Mouse (Mus musculus) liver, embryonic 13.5 days (tissue): ENCODE measurements at regions not wholly inside any gene's neighbourhood (a gene's known extent, or its start where the extent isn't known, plus 50 kb on each side); places are given as distances from the start of the nearest gene placed in this dataset.

Source experiments
- ATAC-seq: fragments of 200-750 bp; cut with Nextera tagmentation; 2 replicates; pipeline ENCODE4 v1.8.0; 2017; ENCODE audit warnings: low read depth, mild to moderate bottlenecking, moderate number of reproducible peaks, moderate library complexity
- DNase-seq: peaks from one replicate; pipeline ENCODE4 v3.0.0; 2022
- H3K27ac ChIP-seq: fragments of 300-500 bp; sonication (generic); 2 replicates; pipeline ENCODE4 v1.5.1; 2015; ENCODE audit warnings: moderate library complexity, mild to moderate bottlenecking, inconsistent platforms
- H3K27me3 ChIP-seq: fragments of 300-500 bp; sonication (generic); 2 replicates; pipeline ENCODE4 v1.6.1; 2015; ENCODE audit warnings: mild to moderate bottlenecking, inconsistent platforms
- H3K36me3 ChIP-seq: fragments of 300-500 bp; sonication (generic); 2 replicates; pipeline ENCODE4 v1.6.1; 2015; ENCODE audit warnings: mild to moderate bottlenecking, inconsistent platforms
- H3K4me1 ChIP-seq: fragments of 300-500 bp; sonication (generic); replicated peaks from 2 replicates; pipeline ENCODE4 v1.6.1; 2015; ENCODE audit warnings: inconsistent platforms
- H3K4me2 ChIP-seq: fragments of 300-500 bp; sonication (generic); 2 replicates; pipeline ENCODE4 v1.6.1; 2015; ENCODE audit warnings: inconsistent platforms, mild to moderate bottlenecking, moderate library complexity
- H3K4me3 ChIP-seq: fragments of 300-500 bp; sonication (generic); replicated peaks from 2 replicates; pipeline ENCODE4 v1.5.1; 2015; ENCODE audit warnings: mild to moderate bottlenecking, inconsistent platforms
- H3K9ac ChIP-seq: fragments of 300-500 bp; sonication (generic); 2 replicates; pipeline ENCODE4 v1.6.1; 2015; ENCODE audit warnings: mild to moderate bottlenecking, inconsistent platforms
- H3K9me3 ChIP-seq: fragments of 300-500 bp; sonication (generic); replicated peaks from 2 replicates; pipeline ENCODE4 v1.6.1; 2016; ENCODE audit warnings: inconsistent platforms
- WGBS: fragments of 180-500 bp; shearing (Covaris S2); methylation state at CpG from one replicate; pipeline ENCODE4 v1.1.7; 2015; ENCODE audit not compliant: insufficient replicate concordance; 5-methylcytosine and 5-hydroxymethylcytosine counted together

- DNase-seq (no peak), ATAC-seq (no peak)
- H3K9me3 ChIP-seq = no peaks in the 10 kb centered on the region
- H3K27me3 ChIP-seq = no peaks in the 10 kb centered on the region
- WGBS = 59% methylated on average over 3 of the region's 3 CpGs
- H3K36me3 ChIP-seq = no peaks in the 10 kb centered on the region
- H3K4me1 ChIP-seq = no peaks in the 10 kb centered on the region
- no peak overlapping the region for H3K4me2 ChIP-seq
- no peak overlapping the region for H3K9ac ChIP-seq
- no peak overlapping the region for H3K27ac ChIP-seq
- H3K4me3 ChIP-seq = no peak overlapping the region
These were observed 379.3 kb downstream of the Gm10295 start for GRCm38 (mm10) chr7:70972023-70972400.

- Histone ChIP-seq H3K4me3 (no peak overlapping the region), H3K4me1 (no peaks in the 10 kb centered on the region), H3K4me2 (no peak overlapping the region), H3K9ac (no peak overlapping the region), H3K9me3 (no peaks in the 10 kb centered on the region), H3K27ac (no peak overlapping the region), H3K27me3 (no peaks in the 10 kb centered on the region), H3K36me3 (no peaks in the 10 kb centered on the region)
- WGBS = 42% methylated on average over 6 of the region's 6 CpGs
- no peak for ATAC-seq
- no peak for DNase-seq
These were observed 379.8 kb downstream of the Gm10295 start for GRCm38 (mm10) chr7:70971323-70972022.

DNA sequence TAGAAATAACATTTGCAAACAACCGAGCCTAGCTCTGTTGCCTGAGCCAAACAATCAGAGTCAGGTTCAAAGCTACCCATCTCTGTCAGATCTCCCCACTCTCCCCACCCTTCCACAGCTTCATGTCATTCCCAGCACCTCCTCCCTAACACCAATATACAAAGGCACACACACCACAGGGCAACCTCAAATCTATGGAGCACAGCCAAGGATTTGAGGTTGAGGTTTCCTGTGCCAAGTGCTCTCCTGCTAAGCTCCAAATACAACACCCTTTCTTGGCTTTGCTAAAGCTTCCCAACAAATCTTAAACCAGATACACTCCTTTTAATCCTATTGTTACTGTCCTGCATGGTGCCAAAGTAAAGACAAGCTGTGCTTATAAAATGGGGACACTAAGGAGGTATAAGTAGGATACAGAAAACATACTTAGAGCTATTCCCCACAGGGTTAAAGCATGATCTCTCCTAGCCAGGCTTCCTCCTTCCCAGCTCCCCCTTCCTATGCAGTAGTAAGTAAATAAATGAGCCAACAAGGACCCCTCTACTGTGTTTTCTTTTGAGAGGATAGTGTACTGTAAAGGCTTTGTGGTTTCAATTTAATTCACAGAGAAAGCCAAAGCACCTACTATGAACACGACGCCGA is 398.8 kb downstream of the Gm10295 start:
- ATAC-seq = no peak
- Histone ChIP-seq H3K9ac (no peak overlapping the region), H3K27me3 (no peaks in the 10 kb centered on the region), H3K36me3 (no peaks in the 10 kb centered on the region), H3K4me1 (no peaks in the 10 kb centered on the region), H3K9me3 (no peaks in the 10 kb centered on the region), H3K4me2 (no peak overlapping the region), H3K4me3 (no peak overlapping the region), H3K27ac (no peak overlapping the region)
- WGBS = 63% methylated on average over 4 of the region's 4 CpGs
- no peak for DNase-seq

- ATAC-seq = no peak
- H3K4me1 ChIP-seq = no peaks in the 10 kb centered on the region
- no peak overlapping the region for H3K27ac ChIP-seq
- no peaks in the 10 kb centered on the region for H3K27me3 ChIP-seq
- no peak for DNase-seq
- no peaks in the 10 kb centered on the region for H3K36me3 ChIP-seq
- H3K9me3 ChIP-seq = no peaks in the 10 kb centered on the region
- H3K4me2 ChIP-seq = no peak overlapping the region
- H3K4me3 ChIP-seq = no peak overlapping the region
- H3K9ac ChIP-seq = no peak overlapping the region
- 75% methylated on average over 5 of the region's 5 CpGs for WGBS
These were observed 403.0 kb downstream of the Gm10295 start for GRCm38 (mm10) chr7:70948281-70948680.

- no peak overlapping the region for H3K27ac ChIP-seq
- H3K27me3 ChIP-seq = no peaks in the 10 kb centered on the region
- H3K4me3 ChIP-seq = no peak overlapping the region
- no peaks in the 10 kb centered on the region for H3K36me3 ChIP-seq
- no peaks in the 10 kb centered on the region for H3K9me3 ChIP-seq
- H3K4me1 ChIP-seq = no peaks in the 10 kb centered on the region
- DNase-seq (no peak), ATAC-seq (no peak)
- 39% methylated on average over 2 of the region's 2 CpGs for WGBS
- no peak overlapping the region for H3K4me2 ChIP-seq
- no peak overlapping the region for H3K9ac ChIP-seq
These were observed 405.0 kb downstream of the Gm10295 start for GRCm38 (mm10) chr7:70946260-70946659.

DNA sequence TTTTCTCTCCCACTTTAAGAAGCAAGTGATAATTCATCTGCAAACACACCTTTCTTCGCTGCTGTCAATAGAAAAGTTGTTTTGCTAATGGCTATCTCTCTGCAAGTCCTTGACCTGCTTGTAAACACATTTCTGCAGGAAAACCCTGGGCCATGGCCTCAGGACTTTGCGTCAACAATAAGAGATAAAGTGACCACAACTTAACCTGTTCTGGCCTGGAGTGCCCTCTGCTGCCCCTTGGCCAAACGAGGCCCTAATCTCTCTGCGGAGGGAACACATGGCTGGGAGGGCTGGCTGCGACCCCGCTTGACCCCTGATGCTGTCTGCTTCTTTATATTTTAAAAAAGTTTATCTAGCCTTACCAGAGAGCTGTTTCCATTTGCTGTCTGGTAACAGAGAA is 420.4 kb downstream of the Gm10295 start:
- H3K27ac ChIP-seq = no peak overlapping the region
- DNase-seq = no peak
- H3K9ac ChIP-seq = no peak overlapping the region
- no peaks in the 10 kb centered on the region for H3K9me3 ChIP-seq
- 14% methylated on average over 6 of the region's 6 CpGs for WGBS
- no peaks in the 10 kb centered on the region for H3K36me3 ChIP-seq
- no peak overlapping the region for H3K4me2 ChIP-seq
- no peak for ATAC-seq
- no peak overlapping the region for H3K4me3 ChIP-seq
- H3K27me3 ChIP-seq = no peaks in the 10 kb centered on the region
- no peaks in the 10 kb centered on the region for H3K4me1 ChIP-seq

DNA sequence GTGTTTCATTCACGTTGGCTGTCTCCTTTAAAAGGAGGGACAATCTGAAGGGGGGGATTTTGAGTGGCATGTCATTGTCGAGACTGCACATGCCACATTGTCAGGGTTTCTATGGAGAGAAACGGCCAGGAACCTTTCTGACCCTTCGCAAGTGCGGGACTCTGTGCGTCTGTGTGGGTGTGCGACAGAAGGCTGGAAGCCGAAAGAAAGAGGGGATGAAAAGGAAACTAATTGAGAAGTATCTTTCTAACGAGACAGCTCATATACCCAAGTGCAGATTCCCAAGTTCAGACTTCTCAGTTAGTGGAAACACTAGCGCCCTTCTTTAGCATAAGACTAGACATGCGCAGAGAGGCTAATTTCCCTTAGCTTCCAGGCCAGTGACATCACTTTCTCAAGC is 421.4 kb downstream of the Gm10295 start:
- no peak for DNase-seq
- no peaks in the 10 kb centered on the region for H3K27me3 ChIP-seq
- no peak overlapping the region for H3K4me3 ChIP-seq
- no peak overlapping the region for H3K27ac ChIP-seq
- H3K4me2 ChIP-seq = no peak overlapping the region
- H3K9ac ChIP-seq = no peak overlapping the region
- WGBS = 68% methylated on average over 11 of the region's 11 CpGs
- no peak for ATAC-seq
- H3K36me3 ChIP-seq = no peaks in the 10 kb centered on the region
- no peaks in the 10 kb centered on the region for H3K9me3 ChIP-seq
- H3K4me1 ChIP-seq = no peaks in the 10 kb centered on the region

GRCm38 (mm10) chr7:70928001-70928400 is 423.3 kb downstream of the Gm10295 start:
- H3K27me3 ChIP-seq = no peaks in the 10 kb centered on the region
- WGBS = 64% methylated on average over 3 of the region's 3 CpGs
- H3K4me2 ChIP-seq = no peak overlapping the region
- H3K9ac ChIP-seq = no peak overlapping the region
- no peaks in the 10 kb centered on the region for H3K36me3 ChIP-seq
- no peak for ATAC-seq
- H3K4me3 ChIP-seq = no peak overlapping the region
- H3K4me1 ChIP-seq = no peaks in the 10 kb centered on the region
- no peak for DNase-seq
- H3K27ac ChIP-seq = no peak overlapping the region
- no peaks in the 10 kb centered on the region for H3K9me3 ChIP-seq

- no peak overlapping the region for H3K9ac ChIP-seq
- no peaks in the 10 kb centered on the region for H3K27me3 ChIP-seq
- no peaks in the 10 kb centered on the region for H3K4me1 ChIP-seq
- no peak overlapping the region for H3K27ac ChIP-seq
- no peak for ATAC-seq
- 55% methylated on average over 4 of the region's 4 CpGs for WGBS
- H3K4me3 ChIP-seq = no peak overlapping the region
- no peak for DNase-seq
- no peak overlapping the region for H3K4me2 ChIP-seq
- H3K9me3 ChIP-seq = no peaks in the 10 kb centered on the region
- no peaks in the 10 kb centered on the region for H3K36me3 ChIP-seq
These were observed 434.3 kb downstream of the Gm10295 start for GRCm38 (mm10) chr7:70917016-70917415.

GRCm38 (mm10) chr7:70908921-70909320 is 442.4 kb downstream of the Gm10295 start:
- ATAC-seq (no peak), DNase-seq (no peak)
- Histone ChIP-seq H3K4me1 (no peaks in the 10 kb centered on the region), H3K27ac (no peak overlapping the region), H3K36me3 (no peaks in the 10 kb centered on the region), H3K9me3 (no peaks in the 10 kb centered on the region), H3K4me3 (no peak overlapping the region), H3K4me2 (no peak overlapping the region), H3K9ac (no peak overlapping the region), H3K27me3 (no peaks in the 10 kb centered on the region)
- WGBS = 64% methylated on average over 3 of the region's 3 CpGs

- Histone ChIP-seq H3K36me3 (no peaks in the 10 kb centered on the region), H3K9ac (no peak overlapping the region), H3K27me3 (no peaks in the 10 kb centered on the region), H3K4me1 (no peaks in the 10 kb centered on the region), H3K9me3 (no peaks in the 10 kb centered on the region), H3K4me2 (no peak overlapping the region), H3K27ac (no peak overlapping the region), H3K4me3 (no peak overlapping the region)
- ATAC-seq (no peak), DNase-seq (no peak)
- 77% methylated on average over 2 of the region's 2 CpGs for WGBS
These were observed 459.6 kb downstream of the Gm10295 start for GRCm38 (mm10) chr7:70891700-70892099.

- Histone ChIP-seq H3K27me3 (no peaks in the 10 kb centered on the region), H3K9me3 (no peaks in the 10 kb centered on the region), H3K4me1 (no peaks in the 10 kb centered on the region), H3K4me2 (no peak overlapping the region), H3K9ac (no peak overlapping the region), H3K4me3 (no peak overlapping the region), H3K36me3 (no peaks in the 10 kb centered on the region), H3K27ac (no peak overlapping the region)
- WGBS = 42% methylated on average over 2 of the region's 2 CpGs
- ATAC-seq (no peak), DNase-seq (no peak)
These were observed 470.8 kb downstream of the Gm10295 start for GRCm38 (mm10) chr7:70880496-70880895.
